Mouse (Mus musculus): ENCODE data around the gene Fbxo44. TPM values are rescaled to one million over a fixed set of nuclear protein-coding genes. Genes with fewer than 3 reads are reported as not detected.

The Fbxo44 gene
- polyA plus RNA-seq, 1 experiment from 2014 or later: 114 TPM

- WGBS: 84% methylated on average over 5 of the region's 5 CpGs
- no peak for ATAC-seq
- H3K4me3 ChIP-seq (ENCODE audit: low read length): no peak overlapping the region
These were observed 16.6 kb downstream of the Fbxo44 start for GRCm38 (mm10) chr4:148143721-148144120.

GRCm38 (mm10) chr4:148140098-148141011 is 19.9 kb downstream of the Fbxo44 start:
- Histone ChIP-seq H3K36me3 (ENCODE audit: control insufficient read depth, insufficient read depth, low read length) (peaks cover 4% of the 10 kb centered on the region), H3K9me3 (ENCODE audit: control insufficient read depth, low read length) (no peaks in the 10 kb centered on the region), H3K27ac (ENCODE audit: low read depth, low read length) (peak overlapping the region; percentile 91), H3K4me2 (ENCODE audit: low read length) (peak overlapping the region; percentile 94), H3K4me1 (ENCODE audit: control insufficient read depth, insufficient read depth, low read depth, low read length) (peaks cover 10% of the 10 kb centered on the region), H3K27me3 (replicated peaks; ENCODE audit: control insufficient read depth, insufficient read depth, low read length) (no peaks in the 10 kb centered on the region), H3K9ac (ENCODE audit: low read depth, low read length) (peak overlapping the region; percentile 81), H3K4me3 (ENCODE audit: low read length) (peak overlapping the region; percentile 77)
- under 1% methylated on average over 62 of the region's 65 CpGs for WGBS
- ATAC-seq: peak; percentile 94

More at GRCm38 (mm10) chr4:148143721-148144120, 16.6 kb downstream of the Fbxo44 start:
- H3K27ac ChIP-seq (ENCODE audit: low read depth, low read length): no peak overlapping the region
- no peak overlapping the region for H3K4me2 ChIP-seq (ENCODE audit: low read length)
- peaks cover 10% of the 10 kb centered on the region for H3K4me1 ChIP-seq (ENCODE audit: control insufficient read depth, insufficient read depth, low read depth, low read length)
- peaks cover 16% of the 10 kb centered on the region for H3K36me3 ChIP-seq (ENCODE audit: control insufficient read depth, insufficient read depth, low read length)
- no peak overlapping the region for H3K9ac ChIP-seq (ENCODE audit: low read depth, low read length)
- H3K27me3 ChIP-seq (replicated peaks; ENCODE audit: control insufficient read depth, insufficient read depth, low read length): no peaks in the 10 kb centered on the region
- H3K9me3 ChIP-seq (ENCODE audit: control insufficient read depth, low read length): no peaks in the 10 kb centered on the region

- peak; percentile 18 for ATAC-seq
- Histone ChIP-seq H3K27ac (ENCODE audit: low read depth, low read length) (peak overlapping the region; percentile 91), H3K4me1 (ENCODE audit: control insufficient read depth, insufficient read depth, low read depth, low read length) (peaks cover 10% of the 10 kb centered on the region), H3K9ac (ENCODE audit: low read depth, low read length) (peak overlapping the region; percentile 81), H3K9me3 (ENCODE audit: control insufficient read depth, low read length) (no peaks in the 10 kb centered on the region), H3K27me3 (replicated peaks; ENCODE audit: control insufficient read depth, insufficient read depth, low read length) (no peaks in the 10 kb centered on the region), H3K4me2 (ENCODE audit: low read length) (peak overlapping the region; percentile 94), H3K36me3 (ENCODE audit: control insufficient read depth, insufficient read depth, low read length) (no peaks in the 10 kb centered on the region), H3K4me3 (ENCODE audit: low read length) (peak overlapping the region; percentile 77)
- under 1% methylated on average over 12 of the region's 12 CpGs for WGBS
These were observed 20.6 kb downstream of the Fbxo44 start for GRCm38 (mm10) chr4:148139767-148140097.

GRCm38 (mm10) chr4:148137503-148137902 is 22.8 kb downstream of the Fbxo44 start:
- Histone ChIP-seq H3K4me2 (ENCODE audit: low read length) (no peak overlapping the region), H3K27me3 (replicated peaks; ENCODE audit: control insufficient read depth, insufficient read depth, low read length) (no peaks in the 10 kb centered on the region), H3K4me3 (ENCODE audit: low read length) (no peak overlapping the region), H3K4me1 (ENCODE audit: control insufficient read depth, insufficient read depth, low read depth, low read length) (peaks cover 12% of the 10 kb centered on the region), H3K9ac (ENCODE audit: low read depth, low read length) (no peak overlapping the region), H3K27ac (ENCODE audit: low read depth, low read length) (no peak overlapping the region), H3K36me3 (ENCODE audit: control insufficient read depth, insufficient read depth, low read length) (no peaks in the 10 kb centered on the region), H3K9me3 (ENCODE audit: control insufficient read depth, low read length) (no peaks in the 10 kb centered on the region)
- no peak for ATAC-seq
- WGBS: 56% methylated on average over 8 of the region's 8 CpGs

- no peak overlapping the region for H3K4me2 ChIP-seq (ENCODE audit: low read length)
- 88% methylated on average over 8 of the region's 8 CpGs for WGBS
- no peak for ATAC-seq
- peaks cover 15% of the 10 kb centered on the region for H3K4me1 ChIP-seq (ENCODE audit: control insufficient read depth, insufficient read depth, low read depth, low read length)
- no peaks in the 10 kb centered on the region for H3K9me3 ChIP-seq (ENCODE audit: control insufficient read depth, low read length)
- no peak overlapping the region for H3K9ac ChIP-seq (ENCODE audit: low read depth, low read length)
- no peak overlapping the region for H3K27ac ChIP-seq (ENCODE audit: low read depth, low read length)
- H3K4me3 ChIP-seq (ENCODE audit: low read length): no peak overlapping the region
- no peaks in the 10 kb centered on the region for H3K36me3 ChIP-seq (ENCODE audit: control insufficient read depth, insufficient read depth, low read length)
- no peaks in the 10 kb centered on the region for H3K27me3 ChIP-seq (replicated peaks; ENCODE audit: control insufficient read depth, insufficient read depth, low read length)
These were observed 25.3 kb downstream of the Fbxo44 start for GRCm38 (mm10) chr4:148134988-148135387.

- Histone ChIP-seq H3K36me3 (ENCODE audit: control insufficient read depth, insufficient read depth, low read length) (no peaks in the 10 kb centered on the region), H3K4me1 (ENCODE audit: control insufficient read depth, insufficient read depth, low read depth, low read length) (peaks cover 15% of the 10 kb centered on the region), H3K9me3 (ENCODE audit: control insufficient read depth, low read length) (no peaks in the 10 kb centered on the region), H3K27me3 (replicated peaks; ENCODE audit: control insufficient read depth, insufficient read depth, low read length) (no peaks in the 10 kb centered on the region), H3K4me2 (ENCODE audit: low read length) (peak overlapping the region; percentile 66), H3K9ac (ENCODE audit: low read depth, low read length) (peak overlapping the region; percentile 93), H3K4me3 (ENCODE audit: low read length) (peak overlapping the region; percentile 74), H3K27ac (ENCODE audit: low read depth, low read length) (peak overlapping the region; percentile 94)
- WGBS: under 1% methylated on average over 21 of the region's 21 CpGs
- ATAC-seq: peak; percentile 58
These were observed 28.7 kb downstream of the Fbxo44 start for GRCm38 (mm10) chr4:148131497-148132081.

- Histone ChIP-seq H3K4me3 (ENCODE audit: low read length) (peak within 1 kb of the TSS; percentile 74), H3K27ac (ENCODE audit: low read depth, low read length) (peak within 1 kb of the TSS; percentile 94), H3K9ac (ENCODE audit: low read depth, low read length) (peak within 1 kb of the TSS; percentile 93), H3K27me3 (replicated peaks; ENCODE audit: control insufficient read depth, insufficient read depth, low read length) (no peaks in the 10 kb centered on the region), H3K4me2 (ENCODE audit: low read length) (peak within 1 kb of the TSS; percentile 66), H3K4me1 (ENCODE audit: control insufficient read depth, insufficient read depth, low read depth, low read length) (peaks cover 15% of the 10 kb centered on the region), H3K36me3 (ENCODE audit: control insufficient read depth, insufficient read depth, low read length) (no peaks in the 10 kb centered on the region), H3K9me3 (ENCODE audit: control insufficient read depth, low read length) (no peaks in the 10 kb centered on the region)
- ATAC-seq: peak; percentile 84
- 0% methylated on average over 61 of the region's 87 CpGs for WGBS
These were observed 29.5 kb downstream of the Fbxo44 start, which contains the start of gene Draxin for GRCm38 (mm10) chr4:148130561-148131413. Draxin (minus strand) TSS chr4:148130698.

DNA sequence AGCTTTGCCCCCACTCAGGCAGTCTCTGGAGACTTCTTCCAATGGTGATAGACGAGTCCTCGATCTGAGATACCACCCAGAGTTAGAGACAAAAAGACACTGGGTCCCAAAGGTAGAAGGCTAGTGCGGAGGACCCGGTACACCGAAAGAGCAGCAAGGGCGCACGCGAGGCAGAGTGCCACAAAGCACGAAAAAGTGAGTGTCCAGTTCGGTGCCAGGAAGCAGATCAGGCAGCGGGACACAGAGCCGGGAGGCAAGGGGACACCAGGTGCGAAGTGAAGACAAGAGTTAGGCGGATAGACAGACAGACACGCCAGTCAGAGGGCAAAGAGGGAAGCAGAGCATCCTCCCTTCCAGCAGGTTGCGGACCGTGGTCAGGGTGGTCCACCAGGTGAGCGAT is 30.1 kb downstream of the Fbxo44 start, which contains the start of gene Mad2l2:
TSS of gene Mad2l2 (plus strand) at position 252 of the 400 bp plus-strand sequence.
- peaks cover 15% of the 10 kb centered on the region for H3K4me1 ChIP-seq (ENCODE audit: control insufficient read depth, insufficient read depth, low read depth, low read length)
- H3K9ac ChIP-seq (ENCODE audit: low read depth, low read length): peak within 1 kb of the TSS; percentile 93
- H3K9me3 ChIP-seq (ENCODE audit: control insufficient read depth, low read length): no peaks in the 10 kb centered on the region
- H3K4me3 ChIP-seq (ENCODE audit: low read length): peak within 1 kb of the TSS; percentile 74
- H3K27me3 ChIP-seq (replicated peaks; ENCODE audit: control insufficient read depth, insufficient read depth, low read length): no peaks in the 10 kb centered on the region
- no peak for ATAC-seq
- peak within 1 kb of the TSS; percentile 94 for H3K27ac ChIP-seq (ENCODE audit: low read depth, low read length)
- H3K4me2 ChIP-seq (ENCODE audit: low read length): peak within 1 kb of the TSS; percentile 66
- H3K36me3 ChIP-seq (ENCODE audit: control insufficient read depth, insufficient read depth, low read length): no peaks in the 10 kb centered on the region
- WGBS: 2% methylated on average over 18 of the region's 18 CpGs

Measured in hindbrain, embryonic 16.5 days (tissue).